Mouse (Mus musculus) erythroblast, embryonic 14.5 days (primary cell): ENCODE results near the gene Rnf2. TPM values are rescaled to one million over a fixed set of nuclear protein-coding genes. Genes with fewer than 3 reads are reported as not detected.

Experiments used
- H3K27me3 ChIP-seq: 2 replicates; pipeline ENCODE4 v1.6.1; 2012; ENCODE audit warnings: inconsistent platforms; ENCODE audit not compliant: control insufficient read depth
- H3K36me3 ChIP-seq: 2 replicates; pipeline ENCODE4 v1.6.1; 2012; ENCODE audit warnings: mild to moderate bottlenecking, inconsistent platforms; ENCODE audit not compliant: control insufficient read depth
- H3K4me1 ChIP-seq: 2 replicates; pipeline ENCODE4 v1.6.1; 2012; ENCODE audit warnings: inconsistent platforms; ENCODE audit not compliant: control insufficient read depth
- H3K4me3 ChIP-seq: replicated peaks from 2 replicates; pipeline ENCODE3; 2012; ENCODE audit warnings: moderate library complexity, mild to moderate bottlenecking, inconsistent platforms
- H3K9me3 ChIP-seq: 2 replicates; pipeline ENCODE4 v1.6.1; 2012; ENCODE audit warnings: low read length, inconsistent platforms, mixed read lengths; ENCODE audit not compliant: control insufficient read depth
- GATA1 ChIP-seq: IDR thresholded peaks from 2 replicates; pipeline ENCODE4 v1.6.1; 2012; ENCODE audit warnings: low read length, inconsistent platforms, mixed read lengths
- TAL1 ChIP-seq: IDR thresholded peaks from 3 replicates; pipeline ENCODE4 v1.6.1; 2012; ENCODE audit warnings: low read length, inconsistent platforms, mixed read lengths
- polyA plus RNA-seq: library from polyadenylated mRNA; stranded (reverse); fragments of >175 nt; gene quantifications from 2 replicates; pipeline ENCODE4 v1.2.3, GENCODE M21; 2012

Rnf2 gene
- polyA plus RNA-seq, 1 experiment, result 0.64 TPM

DNA sequence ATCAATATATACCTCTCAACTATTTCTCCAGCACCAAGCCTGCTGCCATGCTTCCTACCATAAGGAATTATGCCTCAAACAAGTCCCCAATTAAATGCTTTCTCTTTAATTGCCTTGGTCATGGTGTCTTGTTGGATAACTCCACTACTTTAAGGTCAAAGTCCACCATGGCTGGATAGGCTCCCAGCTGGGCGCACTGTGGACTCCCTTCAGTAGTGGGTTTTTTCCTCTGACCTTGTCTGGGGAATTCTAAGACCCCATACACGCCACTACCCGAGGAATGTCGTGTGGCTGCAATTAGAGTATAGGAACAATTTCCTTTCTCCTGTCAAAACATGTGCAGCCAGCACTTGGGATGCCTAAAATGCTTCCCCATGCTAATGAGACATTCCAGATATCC is 35.8 kb downstream of the Rnf2 start:
- Histone ChIP-seq H3K36me3 (peaks cover 6% of the 10 kb centered on the region), H3K4me1 (peaks cover 2% of the 10 kb centered on the region), H3K4me3 (no peak overlapping the region), H3K27me3 (no peaks in the 10 kb centered on the region), H3K9me3 (no peaks in the 10 kb centered on the region)
- no peak for TF ChIP-seq TAL1
- TF ChIP-seq GATA1, result no peak

DNA sequence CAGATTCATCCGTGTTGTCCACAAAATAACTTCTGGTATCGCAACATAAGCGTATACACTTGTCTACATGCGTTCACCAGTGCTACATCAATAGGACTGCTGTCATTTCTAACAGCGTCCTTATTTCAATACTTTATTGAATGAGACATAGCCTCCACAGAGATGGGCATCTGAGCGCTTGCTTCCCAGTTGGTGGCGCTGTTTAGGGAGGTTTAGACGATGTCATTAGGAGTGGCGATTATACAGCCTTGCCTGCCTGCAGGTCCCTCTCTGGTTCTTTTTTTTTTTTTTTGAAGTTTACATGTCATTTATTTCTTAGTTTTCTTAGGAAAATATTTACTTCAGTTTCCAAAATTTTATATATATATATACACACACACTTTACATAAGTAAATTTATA is 39.5 kb downstream of the Rnf2 start:
- H3K4me3 ChIP-seq, result no peak overlapping the region
- TF ChIP-seq TAL1 (no peak), GATA1 (no peak)
- no peaks in the 10 kb centered on the region for H3K4me1 ChIP-seq
- peaks cover 27% of the 10 kb centered on the region for H3K36me3 ChIP-seq
- no peaks in the 10 kb centered on the region for H3K9me3 ChIP-seq
- H3K27me3 ChIP-seq, result no peaks in the 10 kb centered on the region

- Histone ChIP-seq H3K9me3 (no peaks in the 10 kb centered on the region), H3K36me3 (peaks cover 45% of the 10 kb centered on the region), H3K4me1 (no peaks in the 10 kb centered on the region), H3K4me3 (no peak overlapping the region), H3K27me3 (no peaks in the 10 kb centered on the region)
- TF ChIP-seq GATA1, result no peak
- TF ChIP-seq TAL1, result no peak
Observed at GRCm38 (mm10) chr1:151457087-151457486, 43.7 kb downstream of the Rnf2 start.

DNA sequence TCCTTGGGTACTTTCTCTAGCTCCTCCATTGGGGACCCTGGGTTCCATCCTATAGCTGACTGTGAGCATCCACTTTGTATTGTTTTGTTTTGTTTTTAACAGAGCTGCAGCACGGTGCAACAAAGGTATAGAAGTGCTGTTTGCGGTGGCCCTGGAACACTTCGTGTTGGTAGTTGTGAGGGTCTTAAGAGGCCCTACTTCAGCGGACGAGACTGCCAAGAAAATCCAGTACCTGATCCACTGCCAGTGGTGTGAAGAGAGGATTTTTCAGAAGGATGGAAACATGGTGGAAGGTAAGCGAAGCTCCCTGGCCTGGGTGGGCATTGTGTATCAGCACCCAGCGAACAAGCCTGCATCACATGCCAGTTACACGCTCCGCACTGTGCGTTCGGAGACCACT is 48.8 kb downstream of the Rnf2 start:
- peaks cover 53% of the 10 kb centered on the region for H3K36me3 ChIP-seq
- no peak overlapping the region for H3K4me3 ChIP-seq
- no peaks in the 10 kb centered on the region for H3K4me1 ChIP-seq
- TF ChIP-seq GATA1 (no peak), TAL1 (no peak)
- no peaks in the 10 kb centered on the region for H3K27me3 ChIP-seq
- H3K9me3 ChIP-seq, result no peaks in the 10 kb centered on the region

DNA sequence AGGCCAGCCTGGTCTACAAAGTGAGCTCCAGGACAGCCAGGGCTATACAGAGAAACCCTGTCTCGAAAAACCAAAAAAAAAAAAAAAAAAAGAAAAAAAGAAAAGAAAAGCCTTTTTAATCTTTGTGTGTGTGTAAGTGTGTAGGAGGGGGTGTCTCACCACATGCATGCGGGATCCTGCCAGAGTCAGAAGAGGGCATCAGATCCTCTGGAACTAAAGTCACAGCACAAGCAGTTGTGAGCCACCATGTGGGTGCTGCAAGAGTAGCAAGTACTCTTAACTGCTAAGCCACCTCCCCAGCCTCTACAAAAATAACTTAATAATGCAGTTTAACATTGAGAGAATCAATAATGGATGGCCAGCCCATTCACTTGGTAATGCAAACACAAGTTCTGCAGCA is 49.9 kb downstream of the Rnf2 start:
- no peak for TF ChIP-seq TAL1
- no peak for TF ChIP-seq GATA1
- Histone ChIP-seq H3K9me3 (no peaks in the 10 kb centered on the region), H3K36me3 (peaks cover 53% of the 10 kb centered on the region), H3K4me3 (no peak overlapping the region), H3K27me3 (no peaks in the 10 kb centered on the region), H3K4me1 (no peaks in the 10 kb centered on the region)

GRCm38 (mm10) chr1:151449866-151450265 is 50.9 kb downstream of the Rnf2 start:
- TF ChIP-seq GATA1 (no peak), TAL1 (no peak)
- Histone ChIP-seq H3K36me3 (peaks cover 61% of the 10 kb centered on the region), H3K27me3 (no peaks in the 10 kb centered on the region), H3K4me1 (no peaks in the 10 kb centered on the region), H3K9me3 (no peaks in the 10 kb centered on the region), H3K4me3 (no peak overlapping the region)

GRCm38 (mm10) chr1:151435431-151435830 is 65.3 kb downstream of the Rnf2 start:
- Histone ChIP-seq H3K4me1 (no peaks in the 10 kb centered on the region; the same call in 1 of the 2 replicates), H3K9me3 (no peaks in the 10 kb centered on the region), H3K27me3 (no peaks in the 10 kb centered on the region), H3K4me3 (no peak overlapping the region), H3K36me3 (peaks cover 51% of the 10 kb centered on the region)
- no peak for TF ChIP-seq TAL1
- TF ChIP-seq GATA1, result no peak

GRCm38 (mm10) chr1:151429316-151429715 is 71.4 kb downstream of the Rnf2 start:
- peaks cover 10% of the 10 kb centered on the region for H3K36me3 ChIP-seq
- H3K4me1 ChIP-seq, result peaks cover 20% of the 10 kb centered on the region
- H3K9me3 ChIP-seq, result no peaks in the 10 kb centered on the region
- H3K4me3 ChIP-seq, result peak overlapping the region; percentile 80
- TF ChIP-seq TAL1 (no peak), GATA1 (no peak)
- H3K27me3 ChIP-seq, result no peaks in the 10 kb centered on the region

GRCm38 (mm10) chr1:151428263-151429221 is 72.2 kb downstream of the Rnf2 start, which contains the start of the genes Swt1 and Trmt1l:
Swt1 (minus strand) TSS chr1:151428455.
Trmt1l (plus strand) TSS chr1:151428542.
- no peaks in the 10 kb centered on the region for H3K27me3 ChIP-seq
- no peaks in the 10 kb centered on the region for H3K9me3 ChIP-seq
- H3K36me3 ChIP-seq, result peaks cover 5% of the 10 kb centered on the region
- H3K4me3 ChIP-seq, result peak within 1 kb of the TSS; percentile 80
- TF ChIP-seq GATA1 (no peak), TAL1 (no peak)
- peaks cover 20% of the 10 kb centered on the region for H3K4me1 ChIP-seq

- peaks cover 20% of the 10 kb centered on the region for H3K4me1 ChIP-seq
- peak overlapping the region; percentile 80 for H3K4me3 ChIP-seq
- TF ChIP-seq GATA1, result no peak
- no peak for TF ChIP-seq TAL1
- H3K27me3 ChIP-seq, result no peaks in the 10 kb centered on the region
- H3K9me3 ChIP-seq, result no peaks in the 10 kb centered on the region
- peaks cover under 1% of the 10 kb centered on the region for H3K36me3 ChIP-seq
Observed at GRCm38 (mm10) chr1:151427888-151428262, 72.9 kb downstream of the Rnf2 start.
